Mouse (Mus musculus) neural tube, embryonic 12.5 days (tissue): ENCODE data around the gene Rad51b. TPM values are rescaled to one million over a fixed set of nuclear protein-coding genes. Genes with fewer than 3 reads are reported as not detected.

Experiments
- ATAC-seq: fragments of 200-750 bp; cut with Nextera tagmentation; 2 replicates; pipeline ENCODE4 v1.8.0; 2017; ENCODE audit warnings: low read depth, mild to moderate bottlenecking, moderate TSS enrichment, moderate library complexity; ENCODE audit not compliant: low FRiP score
- H3K27ac ChIP-seq: fragments of 300-500 bp; sonication (generic); 2 replicates; pipeline ENCODE4 v1.5.1; 2016
- H3K27me3 ChIP-seq: fragments of 300-500 bp; sonication (generic); replicated peaks from 2 replicates; pipeline ENCODE4 v1.6.1; 2016; ENCODE audit warnings: mild to moderate bottlenecking
- H3K36me3 ChIP-seq: fragments of 300-500 bp; sonication (generic); 2 replicates; pipeline ENCODE4 v1.6.1; 2016; ENCODE audit warnings: mild to moderate bottlenecking
- H3K4me1 ChIP-seq: fragments of 300-500 bp; sonication (generic); 2 replicates; pipeline ENCODE4 v1.6.1; 2016
- H3K4me2 ChIP-seq: fragments of 300-500 bp; sonication (generic); replicated peaks from 2 replicates; pipeline ENCODE4 v1.6.1; 2016; ENCODE audit warnings: mild to moderate bottlenecking
- H3K4me3 ChIP-seq: fragments of 300-500 bp; sonication (generic); 2 replicates; pipeline ENCODE4 v1.5.1; 2016
- H3K9ac ChIP-seq: fragments of 300-500 bp; sonication (generic); 2 replicates; pipeline ENCODE4 v1.6.1; 2016; ENCODE audit warnings: mild to moderate bottlenecking
- H3K9me3 ChIP-seq: fragments of 300-500 bp; sonication (generic); 2 replicates; pipeline ENCODE4 v1.6.1; 2016; ENCODE audit warnings: mild to moderate bottlenecking
- WGBS: fragments of 180-500 bp; shearing (Covaris S2); methylation state at CpG from one replicate; pipeline ENCODE4 v1.1.7; 2016; 5-methylcytosine and 5-hydroxymethylcytosine counted together
- polyA plus RNA-seq: library from polyadenylated mRNA; unstranded; fragments of >200 nt; fragmentation: Nextera tagmentation; extraction: Ambion mirVana; gene quantifications from 2 replicates; pipeline ENCODE4 v1.2.1, GENCODE M21; 2016

Gene Rad51b
- polyA plus RNA-seq = 4.5 and 5.1 TPM in 2 replicates

GRCm38 (mm10) chr12:79297121-79297576 lies at the start of gene Rad51b:
TSS of gene Rad51b (plus strand) at chr12:79297282.
- Histone ChIP-seq H3K27me3 (no peaks in the 10 kb centered on the region), H3K36me3 (no peaks in the 10 kb centered on the region), H3K9me3 (no peaks in the 10 kb centered on the region), H3K4me2 (peak within 1 kb of the TSS; percentile 78), H3K27ac (no peak within 1 kb of the TSS), H3K4me1 (peaks cover 20% of the 10 kb centered on the region), H3K4me3 (peak within 1 kb of the TSS; percentile 53), H3K9ac (peak within 1 kb of the TSS; percentile 40)
- ATAC-seq = peak; percentile 80
- WGBS = under 1% methylated on average over 21 of the region's 21 CpGs

GRCm38 (mm10) chr12:79248110-79248509 lies 49.0 kb upstream of the Rad51b start:
- WGBS = 90% methylated on average over 3 of the region's 3 CpGs
- peaks cover 91% of the 10 kb centered on the region for H3K36me3 ChIP-seq
- no peak for ATAC-seq
- H3K27ac ChIP-seq = no peak overlapping the region
- H3K4me1 ChIP-seq = no peaks in the 10 kb centered on the region
- no peak overlapping the region for H3K4me2 ChIP-seq
- no peaks in the 10 kb centered on the region for H3K27me3 ChIP-seq
- H3K9me3 ChIP-seq = no peaks in the 10 kb centered on the region
- no peak overlapping the region for H3K9ac ChIP-seq
- no peak overlapping the region for H3K4me3 ChIP-seq

- H3K4me1 ChIP-seq = no peaks in the 10 kb centered on the region
- H3K27ac ChIP-seq = no peak overlapping the region
- no peak overlapping the region for H3K9ac ChIP-seq
- 91% methylated on average over 9 of the region's 9 CpGs for WGBS
- H3K4me3 ChIP-seq = no peak overlapping the region
- peaks cover 80% of the 10 kb centered on the region for H3K36me3 ChIP-seq
- H3K27me3 ChIP-seq = no peaks in the 10 kb centered on the region
- H3K9me3 ChIP-seq = no peaks in the 10 kb centered on the region
- no peak for ATAC-seq
- no peak overlapping the region for H3K4me2 ChIP-seq
These were observed 43.6 kb upstream of the Rad51b start for GRCm38 (mm10) chr12:79253294-79254053.

- Histone ChIP-seq H3K27me3 (no peaks in the 10 kb centered on the region), H3K4me3 (no peak overlapping the region), H3K4me1 (no peaks in the 10 kb centered on the region), H3K9ac (no peak overlapping the region), H3K27ac (no peak overlapping the region), H3K9me3 (no peaks in the 10 kb centered on the region), H3K36me3 (peaks cover 70% of the 10 kb centered on the region), H3K4me2 (no peak overlapping the region)
- ATAC-seq = no peak
- WGBS = 96% methylated on average over 10 of the region's 10 CpGs
These were observed 42.1 kb upstream of the Rad51b start for GRCm38 (mm10) chr12:79254975-79255374.

- peaks cover 61% of the 10 kb centered on the region for H3K36me3 ChIP-seq
These were observed 36.9 kb upstream of the Rad51b start for GRCm38 (mm10) chr12:79260154-79260553.

GRCm38 (mm10) chr12:79261035-79261434 lies 36.0 kb upstream of the Rad51b start:
- Histone ChIP-seq H3K36me3 (peaks cover 63% of the 10 kb centered on the region), H3K4me2 (no peak overlapping the region), H3K27me3 (no peaks in the 10 kb centered on the region), H3K9ac (no peak overlapping the region), H3K4me1 (no peaks in the 10 kb centered on the region), H3K27ac (no peak overlapping the region), H3K4me3 (no peak overlapping the region), H3K9me3 (no peaks in the 10 kb centered on the region)
- WGBS = 60% methylated on average over 5 of the region's 5 CpGs
- ATAC-seq = no peak

More at GRCm38 (mm10) chr12:79260154-79260553, 36.9 kb upstream of the Rad51b start:
- 90% methylated on average over 2 of the region's 2 CpGs for WGBS
- Histone ChIP-seq H3K9me3 (no peaks in the 10 kb centered on the region), H3K4me3 (no peak overlapping the region), H3K27ac (no peak overlapping the region), H3K4me2 (no peak overlapping the region), H3K4me1 (no peaks in the 10 kb centered on the region), H3K9ac (no peak overlapping the region), H3K27me3 (no peaks in the 10 kb centered on the region)
- ATAC-seq = no peak

GRCm38 (mm10) chr12:79272604-79273003 lies 24.5 kb upstream of the Rad51b start:
- no peak overlapping the region for H3K4me2 ChIP-seq
- no peak overlapping the region for H3K27ac ChIP-seq
- no peak for ATAC-seq
- no peaks in the 10 kb centered on the region for H3K27me3 ChIP-seq
- no peaks in the 10 kb centered on the region for H3K4me1 ChIP-seq
- WGBS = 82% methylated on average over 4 of the region's 4 CpGs
- no peak overlapping the region for H3K4me3 ChIP-seq
- H3K36me3 ChIP-seq = peaks cover 87% of the 10 kb centered on the region
- H3K9me3 ChIP-seq = no peaks in the 10 kb centered on the region
- no peak overlapping the region for H3K9ac ChIP-seq

- H3K9me3 ChIP-seq = no peaks in the 10 kb centered on the region
- no peak overlapping the region for H3K9ac ChIP-seq
- H3K27ac ChIP-seq = no peak overlapping the region
- peaks cover 87% of the 10 kb centered on the region for H3K36me3 ChIP-seq
- H3K27me3 ChIP-seq = no peaks in the 10 kb centered on the region
- 92% methylated on average over 13 of the region's 13 CpGs for WGBS
- no peaks in the 10 kb centered on the region for H3K4me1 ChIP-seq
- ATAC-seq = no peak
- H3K4me2 ChIP-seq = no peak overlapping the region
- H3K4me3 ChIP-seq = no peak overlapping the region
These were observed 17.5 kb upstream of the Rad51b start for GRCm38 (mm10) chr12:79279513-79280115.

- H3K27me3 ChIP-seq = no peaks in the 10 kb centered on the region
- no peak overlapping the region for H3K27ac ChIP-seq
- H3K4me2 ChIP-seq = no peak overlapping the region
- peaks cover 92% of the 10 kb centered on the region for H3K36me3 ChIP-seq
- no peaks in the 10 kb centered on the region for H3K9me3 ChIP-seq
- whole genome bisulfite sequencing = 92% methylated on average over 8 of the region's 8 CpGs
- no peak overlapping the region for H3K9ac ChIP-seq
- no peak overlapping the region for H3K4me3 ChIP-seq
- no peaks in the 10 kb centered on the region for H3K4me1 ChIP-seq
- ATAC-seq = no peak
These were observed 14.5 kb upstream of the Rad51b start for GRCm38 (mm10) chr12:79282595-79282994.

GRCm38 (mm10) chr12:79292874-79293273 lies 4.2 kb upstream of the Rad51b start:
- no peak overlapping the region for H3K9ac ChIP-seq
- H3K27ac ChIP-seq = no peak overlapping the region
- H3K27me3 ChIP-seq = no peaks in the 10 kb centered on the region
- H3K4me3 ChIP-seq = no peak overlapping the region
- H3K4me1 ChIP-seq = peaks cover 20% of the 10 kb centered on the region
- H3K9me3 ChIP-seq = no peaks in the 10 kb centered on the region
- ATAC-seq = no peak
- WGBS = 91% methylated on average over 6 of the region's 6 CpGs
- no peak overlapping the region for H3K4me2 ChIP-seq
- H3K36me3 ChIP-seq = peaks cover 18% of the 10 kb centered on the region

GRCm38 (mm10) chr12:79296126-79296816 lies 811 bp upstream of the Rad51b start, which contains the start of gene Zfyve26:
TSS of gene Zfyve26 (minus strand) at chr12:79296304.
- no peaks in the 10 kb centered on the region for H3K27me3 ChIP-seq
- H3K9ac ChIP-seq = peak within 1 kb of the TSS; percentile 59
- no peaks in the 10 kb centered on the region for H3K9me3 ChIP-seq
- H3K4me3 ChIP-seq = peak within 1 kb of the TSS; percentile 53
- peak within 1 kb of the TSS; percentile 78 for H3K4me2 ChIP-seq
- no peak within 1 kb of the TSS for H3K27ac ChIP-seq
- peak; percentile 93 for ATAC-seq
- peaks cover 20% of the 10 kb centered on the region for H3K4me1 ChIP-seq
- peaks cover 2% of the 10 kb centered on the region; the same call in 1 of the 2 replicates for H3K36me3 ChIP-seq
- 1% methylated on average over 29 of the region's 29 CpGs for WGBS
